Mouse (Mus musculus) left cerebral cortex, postnatal 36 days (tissue): ENCODE data around the gene Gm10837. TPM values are rescaled to one million over a fixed set of nuclear protein-coding genes. Genes with fewer than 3 reads are reported as not detected.
A peak's percentile ranks its signal among the peaks of the same experiment; 100 is the strongest.
"Not testable (repeated sequence)": the region's sequence is repeated elsewhere in the genome, so short reads cannot be mapped to it uniquely, and the experiment has no call there.

ENCODE experiments used
- DNase-seq, 2 experiments: peaks; one replicate each; pipeline ENCODE4 v3.0.0; 2021 to 2022; ENCODE audit warnings: low spot score in 2 of 2, mixed read lengths in 1 of 2
- intact Hi-C: fragments of 180-260 bp; cut with DNase I; formaldehyde crosslinking; loops from one replicate; pipeline ENCODE4 v1.15.1; 2025
- total RNA-seq, 2 experiments: library from RNA; stranded (reverse); gene quantifications; 2 replicates each; pipeline ENCODE4 v1.2.3; 2021

The Gm10837 gene
- total RNA-seq, 2 experiments from 2014 or later = not detected

GRCm38 (mm10) chr14:122463734-122464341 lies 26.5 kb upstream of the Gm10837 start:
- intact Hi-C loops, DNase-seq: not testable (repeated sequence)

GRCm38 (mm10) chr14:122464351-122464762 lies 26.0 kb upstream of the Gm10837 start:
- intact Hi-C loops = no loop called here
- no peak for DNase-seq

GRCm38 (mm10) chr14:122464763-122465741 lies 25.3 kb upstream of the Gm10837 start, which contains the start of gene Zic5:
Gene Zic5 (minus strand): TSS chr14:122465677.
- intact Hi-C loops = loop anchor here (5.0 kb wide), 1 partner anchor 83 kb away; no protein-coding TSS in a partner anchor
- DNase-seq = no peak

DNA sequence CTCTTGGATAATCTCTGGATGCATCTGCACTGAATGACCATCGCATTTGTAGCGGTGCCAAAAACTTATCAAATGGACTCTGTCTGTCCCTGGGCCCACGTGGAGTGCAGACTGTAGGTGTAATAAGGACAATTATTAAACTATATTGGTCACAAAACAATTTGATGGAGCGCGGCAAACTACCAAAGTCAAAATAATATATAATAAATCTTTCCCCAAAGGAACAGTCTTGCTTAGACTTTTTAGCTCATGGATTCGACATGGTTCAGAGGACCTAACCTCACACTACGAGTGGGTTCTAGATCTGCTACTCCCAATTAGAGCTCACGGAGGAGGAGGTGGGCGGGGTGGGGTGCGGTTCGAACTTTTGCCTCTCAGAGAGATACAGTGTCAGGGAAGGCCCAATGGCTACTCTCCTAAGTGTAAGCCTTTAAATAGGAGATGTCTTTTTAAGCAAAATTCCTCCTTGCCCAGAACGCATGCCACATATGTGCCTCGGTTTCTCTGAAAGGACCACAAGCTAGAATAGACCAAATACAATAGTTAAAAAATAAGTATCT lies 24.4 kb upstream of the Gm10837 start:
- intact Hi-C loops = loop anchor here (5.0 kb wide), 1 partner anchor 84 kb away; no protein-coding TSS in a partner anchor
- DNase-seq = no peak

DNA sequence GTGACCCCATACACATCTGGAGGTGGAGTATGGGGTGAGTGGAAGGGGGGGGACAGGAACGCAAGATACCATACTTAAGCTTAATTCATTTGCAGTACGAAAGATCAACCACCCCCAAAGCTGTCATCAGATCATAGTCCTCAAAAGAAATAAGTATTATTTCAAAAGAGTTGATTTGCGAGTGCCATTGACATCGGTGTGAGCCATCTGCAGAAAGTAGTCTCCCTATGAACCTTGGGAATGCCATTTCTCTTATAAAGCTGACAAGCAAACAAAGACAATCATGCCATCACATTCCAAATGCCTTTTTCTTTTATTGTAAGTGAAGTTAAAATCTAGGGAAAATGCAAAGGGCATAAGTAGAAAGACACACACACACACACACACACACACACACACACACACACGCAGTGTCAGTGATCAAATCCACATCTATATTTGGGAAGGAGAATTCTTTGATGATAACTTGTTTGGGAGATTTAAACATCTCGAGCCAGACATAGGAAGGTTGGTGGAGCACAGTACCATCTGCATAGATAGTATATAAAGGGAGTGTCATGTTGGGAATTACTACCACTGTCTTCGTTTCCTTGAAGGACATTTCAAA lies 23.5 kb upstream of the Gm10837 start:
- intact Hi-C loops = loop anchor here (5.0 kb wide), 1 partner anchor 85 kb away; no protein-coding TSS in a partner anchor
- no peak for DNase-seq

DNA sequence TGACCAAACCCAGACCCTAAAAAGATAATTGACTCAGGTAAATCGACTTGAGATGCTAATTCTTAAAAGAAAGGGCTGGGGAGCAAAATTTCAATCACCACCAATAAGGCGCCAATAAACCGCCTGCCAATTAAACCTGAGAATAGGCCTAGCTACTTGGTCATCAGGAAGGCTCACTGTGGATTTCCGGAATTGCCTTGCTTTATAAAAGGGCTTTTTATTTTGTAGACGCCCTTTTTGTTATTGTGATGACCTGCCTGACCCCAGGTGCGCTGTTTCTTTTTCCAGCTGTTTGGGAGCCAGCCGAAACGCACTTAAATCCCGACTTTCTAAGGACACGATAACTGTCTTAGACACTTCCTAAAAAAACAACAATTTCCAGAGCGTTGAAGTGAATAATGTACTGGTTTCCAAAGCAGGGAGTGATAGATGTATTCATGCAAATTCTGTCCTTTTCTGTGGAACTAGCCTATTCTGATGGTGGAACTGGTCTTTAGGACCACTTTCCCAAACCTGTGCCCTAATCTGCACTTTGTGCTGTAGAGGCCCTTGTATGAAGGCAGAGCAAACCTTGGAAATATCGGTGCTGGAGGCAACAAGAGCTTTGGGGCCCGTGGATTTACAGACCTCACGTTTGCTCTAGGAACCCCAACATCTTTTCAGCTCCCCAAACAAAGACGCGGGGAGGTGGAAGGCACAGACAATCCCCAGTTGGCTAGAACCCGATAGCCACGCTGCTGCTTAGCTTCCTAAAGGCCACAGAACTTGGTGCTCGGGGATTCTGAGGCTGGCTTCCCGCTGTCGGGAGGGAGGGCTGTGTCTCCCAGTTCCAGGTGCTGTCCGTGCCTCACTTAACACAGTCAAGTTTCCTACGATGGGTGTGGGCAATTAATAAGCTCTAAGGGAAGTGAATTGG lies 22.2 kb upstream of the Gm10837 start:
- DNase-seq = no peak

GRCm38 (mm10) chr14:122468971-122469755 lies 21.2 kb upstream of the Gm10837 start:
- no peak for DNase-seq
- intact Hi-C loops = loop anchor here (2.0 to 5.0 kb wide), 2 partner anchors 16 to 87 kb away; no protein-coding TSS in a partner anchor

More for the DNA sequence above, 22.2 kb upstream of the Gm10837 start:
- intact Hi-C loops = loop anchor here (2.0 to 5.0 kb wide), 2 partner anchors 15 to 86 kb away; no protein-coding TSS in a partner anchor

DNA sequence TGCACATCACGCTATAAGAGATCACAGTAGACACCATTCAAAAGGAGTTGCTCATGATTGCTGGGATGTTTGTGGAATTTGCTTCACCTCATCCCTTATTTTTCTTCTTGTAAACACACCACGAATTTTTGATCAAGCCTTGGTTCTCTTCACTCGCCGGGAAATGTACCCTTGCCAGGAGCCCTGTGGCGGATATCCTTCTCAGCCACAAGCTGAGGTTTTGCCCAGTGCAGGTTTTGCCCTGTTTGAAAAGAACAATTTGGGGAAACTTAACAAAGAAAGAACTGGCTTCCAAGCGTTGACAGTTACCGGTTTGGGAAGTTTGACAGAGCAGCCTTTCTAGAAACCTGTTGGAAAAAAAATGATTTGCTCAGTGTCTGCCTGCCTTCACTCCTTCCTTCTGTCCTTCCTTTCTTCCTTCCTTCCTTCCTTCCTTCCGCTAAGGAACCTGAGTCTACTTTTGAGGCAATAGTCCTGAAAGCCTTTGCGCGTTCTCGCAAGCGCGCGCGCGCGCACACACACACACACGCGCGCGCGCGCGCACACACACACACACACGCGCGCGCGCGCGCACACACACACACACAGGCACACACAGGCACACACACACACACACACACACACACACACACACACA lies 18.8 kb upstream of the Gm10837 start:
- DNase-seq = no peak
- intact Hi-C loops = no loop called here

GRCm38 (mm10) chr14:122472161-122472560 lies 18.2 kb upstream of the Gm10837 start:
- intact Hi-C loops = no loop called here
- DNase-seq = peak in 1 of 2 experiments; percentile 3

DNA sequence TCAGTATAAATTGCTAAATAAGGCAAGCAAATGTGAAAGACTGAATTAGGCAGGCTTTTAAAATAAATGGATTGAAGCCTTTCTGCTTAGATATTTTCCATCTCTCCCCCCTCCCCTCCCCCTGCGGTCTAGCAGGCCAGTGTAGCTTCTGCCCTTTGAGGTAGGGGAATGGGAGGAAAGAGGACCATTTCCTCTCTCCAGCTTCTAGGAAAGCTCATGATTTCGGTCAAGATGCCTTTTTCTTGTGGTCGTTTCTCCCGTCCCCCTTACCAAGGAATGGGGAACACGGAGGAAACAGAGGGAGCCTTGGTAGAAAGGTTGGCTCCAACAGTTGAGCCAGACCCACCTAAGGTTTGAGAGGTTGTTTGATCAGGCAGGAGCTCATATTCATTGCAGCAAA lies 17.7 kb upstream of the Gm10837 start:
- intact Hi-C loops = no loop called here

GRCm38 (mm10) chr14:122473211-122473751 lies 17.1 kb upstream of the Gm10837 start:
- DNase-seq = no peak
- intact Hi-C loops = no loop called here

More for the DNA sequence above, 17.7 kb upstream of the Gm10837 start:
- DNase-seq = peak in 1 of 2 experiments; percentile 2

DNA sequence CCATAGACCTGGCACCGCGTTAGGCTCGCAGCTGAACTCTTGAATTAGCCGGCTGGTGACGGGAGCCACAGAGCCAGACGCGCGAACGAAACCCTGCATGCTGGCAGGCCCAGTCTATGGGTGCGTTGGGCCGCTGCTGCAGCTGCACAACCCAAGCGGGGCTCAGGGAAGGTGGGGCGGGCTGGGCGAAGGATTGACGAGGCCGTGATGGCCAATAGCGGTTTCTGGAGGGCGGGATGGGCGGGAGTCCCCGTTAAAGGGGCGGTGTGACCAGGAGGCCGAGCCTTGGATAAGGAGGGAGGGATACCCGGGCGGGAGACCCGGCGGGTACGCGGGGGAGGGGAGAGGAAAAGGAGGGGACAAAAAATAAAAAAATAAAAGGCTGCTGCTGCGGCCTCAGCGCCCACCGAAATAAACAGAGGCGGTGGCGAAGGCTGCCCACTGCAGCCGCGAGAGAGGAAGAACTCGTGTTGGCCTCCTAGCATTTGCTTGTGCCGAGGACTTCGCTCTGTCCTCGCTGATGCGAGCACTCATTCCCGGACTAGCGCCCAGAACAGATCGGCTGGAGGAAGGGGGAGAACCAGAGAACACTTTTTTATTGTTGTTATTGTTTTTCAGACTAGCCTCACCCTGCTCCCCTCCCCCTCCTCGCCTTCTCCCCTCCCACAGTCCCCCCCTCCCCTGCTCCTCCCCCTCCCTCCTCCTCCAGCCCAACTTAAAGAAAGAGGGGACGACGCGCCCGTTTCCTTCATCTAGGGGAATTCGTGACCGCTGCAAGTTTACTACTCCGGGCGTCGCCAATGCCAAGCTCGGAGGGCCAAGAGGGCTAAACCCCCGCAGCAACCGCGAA lies 16.1 kb upstream of the Gm10837 start:
- intact Hi-C loops = no loop called here
- no peak for DNase-seq

- DNase-seq = no peak
- intact Hi-C loops = loop anchor here (5.0 kb wide), 1 partner anchor 248 kb away; no protein-coding TSS in a partner anchor
Observed at GRCm38 (mm10) chr14:122474891-122475556, 15.4 kb upstream of the Gm10837 start, which contains the start of gene Zic2. Gene Zic2 (plus strand): TSS chr14:122475435.

DNA sequence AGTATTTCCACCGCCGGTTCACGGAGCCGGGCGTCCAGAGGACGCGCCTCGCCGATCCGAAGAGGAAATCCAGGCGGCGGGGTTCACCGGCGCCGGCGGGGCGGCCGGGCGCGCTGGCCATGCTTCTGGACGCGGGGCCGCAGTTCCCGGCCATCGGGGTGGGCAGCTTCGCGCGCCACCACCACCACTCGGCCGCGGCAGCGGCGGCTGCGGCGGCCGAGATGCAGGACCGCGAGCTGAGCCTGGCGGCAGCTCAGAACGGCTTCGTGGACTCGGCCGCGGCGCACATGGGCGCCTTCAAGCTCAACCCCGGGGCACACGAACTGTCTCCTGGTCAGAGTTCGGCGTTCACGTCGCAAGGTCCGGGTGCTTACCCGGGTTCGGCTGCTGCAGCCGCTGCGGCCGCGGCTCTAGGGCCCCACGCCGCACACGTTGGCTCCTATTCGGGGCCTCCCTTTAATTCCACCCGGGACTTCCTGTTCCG lies 14.8 kb upstream of the Gm10837 start:
- no peak for DNase-seq
- intact Hi-C loops = loop anchor here (5.0 kb wide), 1 partner anchor 248 kb away; no protein-coding TSS in a partner anchor
